Mouse (Mus musculus): ENCODE measurements around the gene Ric8a.

The Ric8a gene

GRCm38 (mm10) chr7:140839556-140839955, 17.2 kb upstream of the Ric8a start:
- TF ChIP-seq GATA4 (IDR thresholded peaks at IDR 0.05; ENCODE audit: insufficient replicate concordance, low read length): no peak

- TF ChIP-seq GATA4 (IDR thresholded peaks at IDR 0.05; ENCODE audit: insufficient replicate concordance, low read length): no peak
These were observed 15.7 kb upstream of the Ric8a start for GRCm38 (mm10) chr7:140840750-140841735.

- TF ChIP-seq GATA4 (IDR thresholded peaks at IDR 0.05; ENCODE audit: insufficient replicate concordance, low read length): no peak
These were observed 13.0 kb upstream of the Ric8a start for GRCm38 (mm10) chr7:140843806-140844205.

- TF ChIP-seq GATA4 (IDR thresholded peaks at IDR 0.05; ENCODE audit: insufficient replicate concordance, low read length): no peak
These were observed 11.7 kb upstream of the Ric8a start, which contains the start of gene Scgb1c1 for GRCm38 (mm10) chr7:140844905-140845665. Gene Scgb1c1, plus strand, starts transcription at chr7:140845547.

- no peak for TF ChIP-seq GATA4 (IDR thresholded peaks at IDR 0.05; ENCODE audit: insufficient replicate concordance, low read length)
These were observed 11.1 kb upstream of the Ric8a start for GRCm38 (mm10) chr7:140845683-140846082.

GRCm38 (mm10) chr7:140846676-140847075, 10.1 kb upstream of the Ric8a start:
- TF ChIP-seq GATA4 (IDR thresholded peaks at IDR 0.05; ENCODE audit: insufficient replicate concordance, low read length): no peak

- no peak for TF ChIP-seq GATA4 (IDR thresholded peaks at IDR 0.05; ENCODE audit: insufficient replicate concordance, low read length)
These were observed 8.8 kb upstream of the Ric8a start, which contains the start of gene Odf3 for GRCm38 (mm10) chr7:140847755-140848580. Gene Odf3, plus strand, starts transcription at chr7:140847805.

GRCm38 (mm10) chr7:140848591-140848990, 8.2 kb upstream of the Ric8a start:
- TF ChIP-seq GATA4 (IDR thresholded peaks at IDR 0.05; ENCODE audit: insufficient replicate concordance, low read length): no peak

- no peak for TF ChIP-seq GATA4 (IDR thresholded peaks at IDR 0.05; ENCODE audit: insufficient replicate concordance, low read length)
These were observed 4.8 kb upstream of the Ric8a start for GRCm38 (mm10) chr7:140851916-140852315.

- TF ChIP-seq GATA4 (IDR thresholded peaks at IDR 0.05; ENCODE audit: insufficient replicate concordance, low read length): no peak
These were observed 3.4 kb upstream of the Ric8a start for GRCm38 (mm10) chr7:140853386-140853785.

GRCm38 (mm10) chr7:140854483-140854882, 2.3 kb upstream of the Ric8a start:
- no peak for TF ChIP-seq GATA4 (IDR thresholded peaks at IDR 0.05; ENCODE audit: insufficient replicate concordance, low read length)

- TF ChIP-seq GATA4 (IDR thresholded peaks at IDR 0.05; ENCODE audit: insufficient replicate concordance, low read length): no peak
These were observed 1.6 kb upstream of the Ric8a start for GRCm38 (mm10) chr7:140855181-140855580.

- TF ChIP-seq GATA4 (IDR thresholded peaks at IDR 0.05; ENCODE audit: insufficient replicate concordance, low read length): no peak
These were observed 635 bp upstream of the Ric8a start, which contains the start of gene Gm45785 for GRCm38 (mm10) chr7:140855860-140856784. Gene Gm45785, minus strand, starts transcription at chr7:140856331.
